Mouse (Mus musculus) spleen, postnatal 14 days (tissue): ENCODE results near the gene ccdc198.
"Not testable (repeated sequence)": the region's sequence is repeated elsewhere in the genome, so short reads cannot be mapped to it uniquely, and the experiment has no call there.

Source experiments
- DNase-seq, 2 experiments: peaks; one replicate each; pipeline ENCODE4 v3.0.0; 2021 to 2022; ENCODE audit warnings: low spot score in 2 of 2

Gene ccdc198

DNA sequence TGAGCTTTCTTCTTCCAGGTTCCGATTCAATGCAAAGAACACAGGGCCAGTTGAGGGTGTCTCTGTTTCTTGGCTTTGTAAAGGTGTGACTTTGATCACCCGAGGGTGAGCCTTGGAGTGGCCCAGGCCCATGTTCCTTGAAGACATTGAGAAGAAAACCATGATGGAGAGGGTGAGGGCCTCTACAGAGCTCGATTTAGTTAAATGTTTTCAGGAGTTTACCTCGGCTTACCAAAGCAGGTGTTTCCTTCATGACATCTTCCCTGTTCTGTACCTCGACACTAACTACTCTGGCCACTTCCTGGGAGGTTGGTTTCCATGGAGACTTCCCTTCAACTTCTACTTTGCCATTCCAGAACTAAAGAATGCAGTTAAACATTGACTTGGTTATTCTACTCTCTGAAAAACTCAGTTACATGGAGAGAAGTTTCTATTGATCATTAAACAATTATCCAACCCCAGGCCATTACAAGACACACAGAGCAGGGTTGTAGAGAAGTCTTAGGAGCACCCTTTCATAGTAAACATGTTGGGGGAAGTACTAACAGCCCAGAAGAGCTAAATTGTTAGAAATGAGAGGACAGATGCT, at the start of gene ccdc198:
Gene ccdc198, minus strand, starts transcription at position 349 of the 589 bp plus-strand sequence.
- DNase-seq, result no peak

DNA sequence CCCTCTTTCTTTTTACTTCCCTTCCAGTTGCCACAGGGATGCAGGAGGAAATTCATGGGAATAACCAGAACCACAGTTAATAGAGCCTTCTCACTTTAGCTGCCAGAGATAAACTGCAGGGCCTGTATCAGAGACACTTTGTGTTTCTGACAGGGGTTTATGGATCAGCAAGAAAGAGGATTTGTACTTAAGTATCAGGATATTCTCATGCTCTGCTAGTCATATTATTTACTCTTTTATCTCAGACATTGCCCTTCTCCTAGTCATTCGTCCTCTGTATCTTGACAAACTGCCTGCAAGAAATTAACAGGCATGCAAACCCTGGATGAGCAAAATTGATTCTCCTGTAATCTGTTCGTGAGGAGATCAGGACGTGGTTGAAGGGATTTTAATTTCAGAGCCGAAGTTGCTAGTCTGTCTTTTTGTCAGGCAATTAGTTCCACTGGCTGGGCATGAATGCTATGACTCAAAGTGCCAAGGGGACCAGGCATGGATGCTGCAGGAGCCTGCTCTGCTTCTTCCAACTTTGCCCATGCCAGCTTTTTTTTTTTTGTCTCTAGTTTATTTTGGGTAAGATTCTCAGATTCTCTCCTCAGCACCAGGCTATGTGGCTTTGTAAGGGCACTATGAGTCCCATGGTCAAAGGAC, 48.7 kb upstream of the ccdc198 start:
- DNase-seq, result no peak

DNA sequence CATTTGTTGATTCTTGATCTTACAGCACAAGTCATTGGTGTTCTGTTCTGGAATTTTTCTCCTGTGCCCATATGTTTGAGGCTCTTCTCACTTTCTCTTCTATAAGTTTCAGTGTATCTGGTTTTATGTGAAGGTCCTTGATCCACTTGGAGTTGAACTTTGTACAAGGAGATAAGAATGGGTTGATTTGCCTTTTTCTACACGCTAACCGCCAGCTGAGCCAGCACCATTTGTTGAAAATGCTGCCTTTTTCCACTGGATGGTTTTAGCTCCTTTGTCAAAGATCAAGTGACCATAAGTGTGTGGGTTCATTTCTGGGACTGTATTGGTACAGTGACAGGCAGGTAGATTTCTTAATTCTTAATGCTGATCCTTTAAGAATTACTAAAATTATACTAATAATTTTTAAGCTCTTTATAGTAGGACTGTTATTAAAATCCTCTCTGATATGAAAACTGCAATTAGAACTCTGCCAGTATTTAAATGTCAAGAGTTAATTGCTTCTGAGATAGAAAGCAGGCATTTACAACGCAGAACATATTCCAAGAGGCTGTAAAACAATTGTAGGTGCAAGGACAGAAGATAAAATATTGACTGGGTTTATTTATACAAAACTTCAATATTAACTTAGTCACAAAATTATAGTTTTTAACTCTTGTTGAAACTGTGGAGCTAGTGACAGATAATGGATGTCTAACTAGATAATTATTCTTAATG, 44.9 kb upstream of the ccdc198 start:
- no peak for DNase-seq

DNA sequence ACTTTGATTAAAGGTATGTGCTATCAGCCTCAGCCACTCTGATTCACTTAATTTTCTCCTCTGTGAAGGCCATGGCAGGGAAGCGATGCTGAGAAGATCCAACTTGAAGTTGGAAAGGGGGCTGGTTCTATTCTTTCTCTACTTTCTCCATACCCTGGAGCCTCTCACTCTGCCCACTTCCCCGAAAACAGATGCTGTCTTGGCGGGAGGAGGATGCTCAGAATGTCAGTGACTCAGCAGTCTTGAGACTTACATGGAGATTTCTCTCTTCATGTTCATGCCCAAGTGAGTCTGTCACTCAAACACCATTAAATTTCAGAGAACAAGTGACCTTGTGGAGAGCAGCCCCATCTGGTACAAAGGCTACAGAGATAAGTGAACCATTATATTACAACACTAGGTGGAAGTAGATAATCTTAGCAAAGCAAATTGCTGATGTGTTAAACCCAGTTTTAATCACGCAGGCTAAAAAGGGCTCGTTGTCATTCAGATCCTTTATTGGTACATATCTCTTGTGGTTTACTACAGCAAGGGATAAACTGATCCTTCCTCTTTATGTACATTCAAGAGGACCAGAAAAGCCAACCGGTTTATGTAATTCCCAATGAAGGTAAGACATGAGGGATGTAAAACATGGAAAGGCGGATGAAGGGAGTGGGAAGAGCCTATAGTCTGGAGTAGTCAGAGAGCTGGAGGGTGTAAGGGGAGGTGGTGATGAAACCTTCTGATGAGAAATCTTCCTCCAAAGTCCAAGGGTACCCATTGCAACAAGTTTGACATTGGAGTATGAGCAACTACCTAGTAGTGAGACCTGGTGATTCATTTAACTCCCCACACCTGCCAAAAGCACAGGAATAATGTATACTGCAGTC, 38.7 kb upstream of the ccdc198 start:
- DNase-seq, result no peak

- no peak for DNase-seq
Measured at GRCm38 (mm10) chr14:49278880-49279279, 33.6 kb upstream of the ccdc198 start.

DNA sequence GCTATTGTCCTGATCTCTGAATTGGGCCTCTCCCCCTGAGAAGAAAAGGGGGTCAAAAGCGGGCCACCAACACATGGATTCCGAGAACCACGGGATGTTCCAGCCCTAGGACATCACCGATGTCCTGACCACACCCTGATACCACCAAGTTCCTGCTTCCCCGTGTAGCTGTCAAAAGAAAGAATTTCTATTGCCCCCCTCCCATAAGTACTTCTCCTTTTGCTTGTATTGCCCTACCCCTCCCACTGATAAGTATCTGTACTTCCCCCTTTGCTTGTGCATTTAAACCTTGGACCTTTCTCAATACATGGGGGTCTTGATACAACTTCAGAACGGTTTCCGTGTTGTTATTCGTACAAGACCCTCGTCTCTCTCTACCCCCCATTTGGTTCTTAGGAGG, 33.2 kb upstream of the ccdc198 start:
- DNase-seq, result not testable (repeated sequence)

- DNase-seq, result no peak
Measured at GRCm38 (mm10) chr14:49277642-49278041, 32.4 kb upstream of the ccdc198 start.

- DNase-seq, result no peak
Measured at GRCm38 (mm10) chr14:49275376-49275775, 30.1 kb upstream of the ccdc198 start.

GRCm38 (mm10) chr14:49265286-49266002, 20.2 kb upstream of the ccdc198 start:
- DNase-seq, result no peak

- DNase-seq, result no peak
Measured at GRCm38 (mm10) chr14:49241522-49241921, 3.8 kb downstream of the ccdc198 start.

GRCm38 (mm10) chr14:49238206-49238605, 7.1 kb downstream of the ccdc198 start:
- no peak for DNase-seq

DNA sequence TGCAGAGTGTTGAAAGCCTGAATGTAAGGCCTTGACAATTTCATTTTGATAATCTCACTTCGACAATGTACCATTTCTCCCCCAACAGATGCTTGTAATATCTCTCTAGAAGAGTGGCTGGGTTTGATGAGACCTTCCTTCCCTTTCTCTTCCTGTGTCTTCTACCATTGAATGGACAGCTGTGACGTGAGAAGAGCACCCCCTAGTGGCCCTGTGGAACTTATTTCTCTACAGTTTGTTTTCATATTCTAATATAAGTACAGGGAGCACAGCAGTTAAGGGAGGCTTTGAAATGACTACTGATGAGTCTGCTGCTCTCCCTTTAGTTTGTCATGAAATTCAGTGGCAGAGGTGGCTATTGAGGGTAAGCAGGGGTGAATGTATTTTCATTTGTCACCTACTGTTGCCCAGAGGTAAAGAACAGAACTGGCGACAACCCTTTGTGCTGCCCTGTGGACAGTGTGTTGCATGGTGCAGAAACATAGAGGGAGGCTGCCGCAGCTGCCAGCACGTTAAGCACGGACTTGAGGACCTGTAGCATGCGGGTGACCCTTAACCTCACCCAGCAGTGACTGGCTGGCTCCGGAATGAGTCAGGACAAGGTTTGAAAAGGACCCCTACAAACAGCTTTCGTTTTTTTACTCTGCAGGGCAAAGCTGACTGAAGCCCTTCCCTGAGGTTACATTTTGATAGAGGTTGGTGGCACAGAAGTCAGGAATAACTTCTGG, 10.3 kb downstream of the ccdc198 start:
- DNase-seq, result peak in 1 of 2 experiments; percentile 32

GRCm38 (mm10) chr14:49231845-49232244, 13.4 kb downstream of the ccdc198 start:
- DNase-seq, result no peak

- DNase-seq, result no peak
Measured at GRCm38 (mm10) chr14:49226986-49227385, 18.3 kb downstream of the ccdc198 start.

- DNase-seq, result no peak
Measured at GRCm38 (mm10) chr14:49226471-49226870, 18.8 kb downstream of the ccdc198 start.

- no peak for DNase-seq
Measured at GRCm38 (mm10) chr14:49221771-49222170, 23.5 kb downstream of the ccdc198 start.

DNA sequence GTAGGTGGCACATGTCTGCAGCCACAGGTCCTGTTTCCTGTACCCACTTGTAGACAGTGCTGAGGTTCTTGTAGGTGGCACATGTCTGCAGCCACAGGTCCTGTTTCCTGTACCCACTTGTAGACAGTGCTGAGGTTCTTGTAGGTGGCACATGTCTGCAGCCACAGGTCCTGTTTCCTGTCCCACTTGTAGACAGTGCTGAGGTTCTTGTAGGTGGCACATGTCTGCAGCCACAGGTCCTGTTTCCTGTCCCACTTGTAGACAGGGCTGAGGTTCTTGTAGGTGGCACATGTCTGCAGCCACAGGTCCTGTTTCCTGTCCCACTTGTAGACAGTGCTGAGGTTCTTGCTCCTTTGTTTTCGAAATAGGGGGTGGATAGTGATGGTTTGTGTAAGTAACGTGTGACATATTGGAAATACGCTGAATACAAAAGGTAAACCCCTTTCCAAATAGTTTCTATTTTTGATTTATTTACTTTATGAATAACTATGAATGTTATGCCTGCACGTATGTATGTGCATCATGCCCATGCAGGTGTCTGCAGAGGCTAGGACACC, 25.7 kb downstream of the ccdc198 start:
- not testable (repeated sequence) for DNase-seq

DNA sequence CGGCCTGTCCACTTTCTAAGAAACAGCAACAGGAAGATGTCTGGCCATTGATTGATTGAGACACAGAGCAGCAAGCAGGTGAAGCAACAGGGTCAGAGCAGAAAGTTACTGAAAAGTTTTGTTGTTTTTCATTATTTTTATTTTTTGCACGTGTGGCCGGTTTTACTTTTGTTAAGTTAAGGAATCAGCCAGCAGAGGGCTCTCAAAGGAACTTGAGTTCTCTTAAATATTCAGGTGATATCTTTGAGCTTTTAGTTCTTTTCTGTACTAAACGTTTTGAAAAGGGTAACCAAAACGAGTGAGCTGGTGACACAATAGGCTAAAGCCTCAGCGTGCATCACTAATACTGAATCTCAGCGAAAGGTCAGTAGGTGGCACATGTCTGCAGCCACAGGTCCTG, 26.6 kb downstream of the ccdc198 start:
- no peak for DNase-seq

DNA sequence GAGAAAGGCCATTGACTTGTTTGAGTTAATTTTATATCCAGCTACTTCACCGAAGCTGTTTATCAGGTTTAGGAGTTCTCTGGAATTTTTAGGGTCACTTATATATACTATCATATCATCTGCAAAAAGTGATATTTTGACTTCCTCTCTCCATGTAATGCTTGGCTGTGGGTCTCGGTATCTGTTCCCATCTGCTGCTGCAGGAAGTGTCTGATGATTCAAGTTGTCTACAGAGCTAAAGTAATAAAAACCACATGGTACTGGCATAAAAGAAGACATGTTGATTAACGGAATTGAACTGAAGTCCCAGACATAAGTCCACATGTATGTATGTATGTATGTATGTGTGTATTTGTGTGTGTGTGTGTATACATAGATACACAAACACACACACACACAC, 35.1 kb downstream of the ccdc198 start:
- not testable (repeated sequence) for DNase-seq

DNA sequence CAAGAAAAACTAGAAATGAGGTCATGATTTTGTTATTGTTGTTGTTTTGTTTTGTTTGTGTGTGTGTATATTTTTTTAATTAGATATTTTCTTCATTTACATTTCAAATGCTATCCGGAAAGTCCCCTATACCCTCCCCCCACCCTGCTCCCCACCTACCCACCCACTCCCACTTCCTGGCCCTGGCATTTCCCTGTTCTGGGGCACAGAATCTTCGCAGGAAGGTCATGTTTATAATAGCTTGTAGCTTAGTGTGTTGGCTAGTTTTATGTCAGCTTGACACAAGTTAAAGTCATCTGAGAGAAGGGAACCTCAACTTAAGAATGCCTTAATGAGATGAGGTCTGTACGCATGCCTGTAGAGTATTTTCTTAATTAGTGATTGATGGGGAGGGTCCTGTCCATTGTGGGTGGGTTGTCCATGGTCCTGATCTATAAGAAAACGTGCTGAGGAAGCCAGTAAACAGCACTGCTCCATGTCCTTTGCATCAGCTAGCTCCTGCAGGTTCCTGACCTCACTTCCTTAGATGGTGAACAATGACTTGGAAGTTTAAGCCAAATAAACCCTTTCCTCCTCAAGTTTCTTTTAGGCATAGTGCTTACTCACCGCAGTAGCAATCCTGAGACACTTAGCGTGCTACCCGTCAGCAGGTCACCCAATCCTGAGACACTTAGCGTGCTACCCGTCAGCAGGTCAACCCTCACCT, 44.0 kb downstream of the ccdc198 start:
- DNase-seq, result no peak
